Mouse (Mus musculus): ENCODE results near the gene Cd19.

DNA sequence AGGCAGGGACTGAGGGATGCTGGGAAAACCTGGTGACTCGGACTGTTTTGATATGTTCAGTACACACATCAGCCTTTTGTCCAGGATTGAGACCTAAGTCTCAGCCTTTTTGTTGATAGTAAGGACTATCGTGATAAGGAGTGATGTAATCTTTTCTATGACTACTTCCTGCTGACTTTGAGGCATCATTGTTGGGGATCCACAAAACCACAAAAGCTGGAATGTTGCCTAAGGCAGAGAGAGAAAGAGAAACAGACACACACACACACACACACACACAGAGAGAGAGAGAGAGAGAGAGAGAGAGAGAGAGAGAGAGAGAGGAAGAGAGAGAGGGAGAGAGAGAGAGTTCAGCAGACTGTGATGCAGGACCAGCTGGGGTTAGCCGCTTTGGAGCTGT is 3.8 kb upstream of the Cd19 start:
- TF ChIP-seq CTCF (IDR thresholded peaks at IDR 0.05; ENCODE audit: control insufficient read depth, insufficient read depth, low read length) (no peak), POLR2A (IDR thresholded peaks at IDR 0.05; ENCODE audit: borderline replicate concordance, control insufficient read depth, low read depth, low read length) (no peak)
